Mouse (Mus musculus) G1E (cell line): Measurements from ENCODE around the gene Sh3pxd2a.

Source experiments
- CTCF ChIP-seq: IDR thresholded peaks from 2 replicates; pipeline ENCODE4 v1.5.1; 2012; ENCODE audit warnings: low read depth, low read length, inconsistent platforms, mixed read lengths
- TAL1 ChIP-seq: conservative IDR thresholded peaks from 2 replicates; pipeline ENCODE4 v1.6.1; 2012; ENCODE audit warnings: low read depth, low read length, inconsistent platforms, mixed read lengths

- TF ChIP-seq TAL1 = no peak
- no peak for TF ChIP-seq CTCF
These were observed 209.2 kb downstream of the Sh3pxd2a start for GRCm38 (mm10) chr19:47255036-47255435.
